Mouse (Mus musculus) forebrain, embryonic 14.5 days (tissue): ENCODE data around the gene Guca1a. TPM values are rescaled to one million over a fixed set of nuclear protein-coding genes. Genes with fewer than 3 reads are reported as not detected.

Source experiments
- polyA plus RNA-seq: library from polyadenylated mRNA; unstranded; fragments of >200 nt; fragmentation: Nextera tagmentation; extraction: Ambion mirVana; gene quantifications from 2 replicates; pipeline ENCODE4 v1.2.1, GENCODE M21; 2014

Gene Guca1a
- polyA plus RNA-seq, 1 experiment from 2014 or later = 0.47 TPM

Other genes starting within 250 kb of the Guca1a start
- 73.8 and 94.0 TPM in 2 replicates for gene Mrps10, start 31.7 kb downstream of the Guca1a start, polyA plus RNA-seq
- gene Guca1b, start 15.2 kb downstream of the Guca1a start, polyA plus RNA-seq = 0.37 TPM in 1 of 2 replicates, not detected in the other
- gene AI661453, start 36.0 kb upstream of the Guca1a start, polyA plus RNA-seq = 0.18 TPM in 1 of 2 replicates, not detected in the other
- 0.61 and 0.69 TPM in 2 replicates for gene 1700001C19Rik, start 36.8 kb upstream of the Guca1a start, polyA plus RNA-seq
- 24.0 and 25.9 TPM in 2 replicates for gene Taf8, start 101.7 kb upstream of the Guca1a start, polyA plus RNA-seq
- gene Ccnd3, start 104.5 kb upstream of the Guca1a start, polyA plus RNA-seq = 60.6 and 67.2 TPM in 2 replicates
- 25.1 and 33.2 TPM in 2 replicates for gene Bysl, start 210.9 kb upstream of the Guca1a start, polyA plus RNA-seq
- 55.4 and 55.5 TPM in 2 replicates for gene Med20, start 211.0 kb upstream of the Guca1a start, polyA plus RNA-seq
- gene Gm20517, start 211.0 kb upstream of the Guca1a start, polyA plus RNA-seq = 1.8 and 3.6 TPM in 2 replicates
- 5.9 and 6.6 TPM in 2 replicates for gene Usp49, start 230.1 kb upstream of the Guca1a start, polyA plus RNA-seq